Mouse (Mus musculus) testis, adult 2 months (tissue): ENCODE measurements around the gene Otulin. TPM values are rescaled to one million over a fixed set of nuclear protein-coding genes. Genes with fewer than 3 reads are reported as not detected.

Source experiments
- H3K27ac ChIP-seq: fragments of 200-500 bp; 2 replicates; pipeline ENCODE4 v1.5.1; 2012; ENCODE audit warnings: low read depth, low read length; ENCODE audit not compliant: control insufficient read depth, insufficient read depth
- H3K27me3 ChIP-seq: fragments of 200-500 bp; 2 replicates; pipeline ENCODE4 v1.6.1; 2012; ENCODE audit warnings: mild to moderate bottlenecking, low read length, moderate library complexity; ENCODE audit not compliant: control insufficient read depth, insufficient read depth
- H3K36me3 ChIP-seq: fragments of 200-500 bp; 2 replicates; pipeline ENCODE4 v1.6.1; 2012; ENCODE audit warnings: mild to moderate bottlenecking, low read length; ENCODE audit not compliant: control insufficient read depth, insufficient read depth
- H3K4me1 ChIP-seq: fragments of 200-500 bp; 2 replicates; pipeline ENCODE4 v1.6.1; 2012; ENCODE audit warnings: low read length; ENCODE audit not compliant: control insufficient read depth, insufficient read depth
- H3K4me3 ChIP-seq: fragments of 200-500 bp; 2 replicates; pipeline ENCODE4 v1.5.1; 2012; ENCODE audit warnings: low read depth, mild to moderate bottlenecking, low read length, moderate library complexity, mixed read lengths; ENCODE audit not compliant: control insufficient read depth
- CTCF ChIP-seq: fragments of 200-500 bp; IDR thresholded peaks from 2 replicates; pipeline ENCODE4 v1.5.1; 2012; ENCODE audit warnings: low read depth, mild to moderate bottlenecking, inconsistent platforms, low read length, moderate library complexity; ENCODE audit not compliant: control insufficient read depth, insufficient read depth, insufficient replicate concordance
- POLR2A ChIP-seq: fragments of 200-500 bp; IDR thresholded peaks from 2 replicates; pipeline ENCODE4 v1.6.1; 2012; ENCODE audit warnings: low read depth, mild to moderate bottlenecking, inconsistent platforms, low read length, moderate library complexity; ENCODE audit not compliant: control insufficient read depth
- polyA plus RNA-seq: library from polyadenylated mRNA; depleted of rRNA; stranded (reverse); fragments of >200 nt; gene quantifications from 2 replicates; pipeline ENCODE4 v1.2.3, GENCODE M21; 2012

Gene Otulin
- polyA plus RNA-seq, 1 experiment: 11.2 TPM

- Histone ChIP-seq H3K27ac (no peak overlapping the region), H3K36me3 (no peaks in the 10 kb centered on the region), H3K4me3 (no peak overlapping the region), H3K4me1 (no peaks in the 10 kb centered on the region), H3K27me3 (no peaks in the 10 kb centered on the region)
- no peak for TF ChIP-seq CTCF
- TF ChIP-seq POLR2A: no peak
Observed at GRCm38 (mm10) chr15:27588087-27588826, 42.2 kb downstream of the Otulin start.

GRCm38 (mm10) chr15:27586093-27586480 is 44.4 kb downstream of the Otulin start:
- no peak overlapping the region for H3K27ac ChIP-seq
- no peak overlapping the region for H3K4me3 ChIP-seq
- no peak for TF ChIP-seq CTCF
- H3K27me3 ChIP-seq: no peaks in the 10 kb centered on the region
- H3K4me1 ChIP-seq: 0 out of 2 replicates have a peak, but pooled peaks cover 2% of the 10 kb centered on the region
- no peaks in the 10 kb centered on the region for H3K36me3 ChIP-seq

GRCm38 (mm10) chr15:27585466-27586092 is 44.9 kb downstream of the Otulin start:
- Histone ChIP-seq H3K27me3 (no peaks in the 10 kb centered on the region), H3K27ac (no peak overlapping the region), H3K36me3 (no peaks in the 10 kb centered on the region), H3K4me1 (0 out of 2 replicates have a peak, but pooled peaks cover 2% of the 10 kb centered on the region), H3K4me3 (no peak overlapping the region)
- no peak for TF ChIP-seq CTCF
- TF ChIP-seq POLR2A: no peak

- Histone ChIP-seq H3K4me1 (peaks cover 2% of the 10 kb centered on the region; the same call in 1 of the 2 replicates), H3K27me3 (no peaks in the 10 kb centered on the region), H3K27ac (no peak overlapping the region), H3K36me3 (no peaks in the 10 kb centered on the region), H3K4me3 (no peak overlapping the region)
- no peak for TF ChIP-seq CTCF
- TF ChIP-seq POLR2A: no peak
Observed at GRCm38 (mm10) chr15:27583620-27584019, 46.9 kb downstream of the Otulin start.

GRCm38 (mm10) chr15:27583042-27583441 is 47.5 kb downstream of the Otulin start:
- H3K36me3 ChIP-seq: no peaks in the 10 kb centered on the region
- TF ChIP-seq POLR2A: no peak
- TF ChIP-seq CTCF: peak; percentile 34; the same call in 1 of the 2 replicates

GRCm38 (mm10) chr15:27582428-27582827 is 48.1 kb downstream of the Otulin start:
- Histone ChIP-seq H3K36me3 (no peaks in the 10 kb centered on the region), H3K27me3 (no peaks in the 10 kb centered on the region), H3K27ac (no peak overlapping the region), H3K4me1 (peaks cover 2% of the 10 kb centered on the region; the same call in 1 of the 2 replicates), H3K4me3 (no peak overlapping the region)
- TF ChIP-seq CTCF (no peak), POLR2A (no peak)

More at GRCm38 (mm10) chr15:27583042-27583441, 47.5 kb downstream of the Otulin start:
- H3K27ac ChIP-seq: no peak overlapping the region
- H3K4me3 ChIP-seq: no peak overlapping the region
- H3K27me3 ChIP-seq: no peaks in the 10 kb centered on the region
- H3K4me1 ChIP-seq: peaks cover 2% of the 10 kb centered on the region; the same call in 1 of the 2 replicates

- Histone ChIP-seq H3K4me3 (no peak overlapping the region), H3K36me3 (no peaks in the 10 kb centered on the region), H3K27ac (no peak overlapping the region), H3K4me1 (peaks cover 2% of the 10 kb centered on the region; the same call in 1 of the 2 replicates), H3K27me3 (no peaks in the 10 kb centered on the region)
- TF ChIP-seq CTCF (no peak), POLR2A (no peak)
Observed at GRCm38 (mm10) chr15:27581640-27582039, 48.9 kb downstream of the Otulin start.
